Mouse (Mus musculus) liver, embryonic 11.5 days (tissue): ENCODE results near the gene Wdr59. TPM values are rescaled to one million over a fixed set of nuclear protein-coding genes. Genes with fewer than 3 reads are reported as not detected.

Experiments
- ATAC-seq: fragments of 200-750 bp; cut with Nextera tagmentation; replicated peaks from 2 replicates; pipeline ENCODE4 v1.8.0; 2017; ENCODE audit warnings: moderate number of reproducible peaks, mild to moderate bottlenecking, moderate TSS enrichment, moderate library complexity; ENCODE audit not compliant: low FRiP score
- DNase-seq: peaks from one replicate; pipeline ENCODE4 v3.0.0-alpha.2; 2017; ENCODE audit warnings: low spot score
- H3K27ac ChIP-seq: fragments of 300-500 bp; sonication (generic); 2 replicates; pipeline ENCODE4 v1.5.1; 2014; ENCODE audit warnings: mild to moderate bottlenecking, low read depth, low read length, control low read depth
- H3K27me3 ChIP-seq: fragments of 300-500 bp; sonication (generic); replicated peaks from 2 replicates; pipeline ENCODE4 v1.6.1; 2014; ENCODE audit warnings: low read length, mixed read lengths; ENCODE audit not compliant: control insufficient read depth, insufficient read depth
- H3K36me3 ChIP-seq: fragments of 300-500 bp; sonication (generic); 2 replicates; pipeline ENCODE4 v1.6.1; 2014; ENCODE audit warnings: mild to moderate bottlenecking, low read length, moderate library complexity, mixed read lengths; ENCODE audit not compliant: control insufficient read depth, insufficient read depth
- H3K4me1 ChIP-seq: fragments of 300-500 bp; sonication (generic); replicated peaks from 2 replicates; pipeline ENCODE4 v1.6.1; 2014; ENCODE audit warnings: low read length, mixed read lengths; ENCODE audit not compliant: control insufficient read depth, insufficient read depth
- H3K4me2 ChIP-seq: fragments of 300-500 bp; sonication (generic); 2 replicates; pipeline ENCODE4 v1.6.1; 2014; ENCODE audit warnings: mild to moderate bottlenecking, control low read depth, moderate library complexity
- H3K4me3 ChIP-seq: fragments of 300-500 bp; sonication (generic); 2 replicates; pipeline ENCODE4 v1.5.1; 2014; ENCODE audit warnings: low read depth, low read length, control low read depth
- H3K9ac ChIP-seq: fragments of 300-500 bp; sonication (generic); 2 replicates; pipeline ENCODE4 v1.6.1; 2014; ENCODE audit warnings: low read depth, low read length, control low read depth
- H3K9me3 ChIP-seq: fragments of 300-500 bp; sonication (generic); 2 replicates; pipeline ENCODE4 v1.6.1; 2016; ENCODE audit warnings: low read length, inconsistent platforms, mixed read lengths; ENCODE audit not compliant: control insufficient read depth
- WGBS: fragments of 180-500 bp; shearing (Covaris S2); extraction: QIAGEN DNeasy Blood & Tissue Kit; methylation state at CpG from one replicate; pipeline ENCODE4 v1.1.7; 2014; 5-methylcytosine and 5-hydroxymethylcytosine counted together
- polyA plus RNA-seq: library from polyadenylated mRNA; unstranded; fragments of >200 nt; fragmentation: Nextera tagmentation; extraction: Ambion mirVana; gene quantifications from 2 replicates; pipeline ENCODE4 v1.2.1, GENCODE M21; 2014

Wdr59 gene
- polyA plus RNA-seq, 1 experiment from 2014 or later = 3.8 TPM

GRCm38 (mm10) chr8:111535491-111535890 lies 13.6 kb upstream of the Wdr59 start:
- peak overlapping the region; percentile 97 for H3K4me2 ChIP-seq
- no peak for DNase-seq

GRCm38 (mm10) chr8:111533503-111533902 lies 11.6 kb upstream of the Wdr59 start:
- H3K4me1 ChIP-seq = peaks cover 12% of the 10 kb centered on the region
- H3K36me3 ChIP-seq = no peaks in the 10 kb centered on the region
- 78% methylated on average over 4 of the region's 4 CpGs for WGBS
- no peaks in the 10 kb centered on the region for H3K9me3 ChIP-seq
- no peak overlapping the region for H3K27ac ChIP-seq
- DNase-seq = no peak
- H3K9ac ChIP-seq = no peak overlapping the region
- no peak overlapping the region for H3K4me3 ChIP-seq
- H3K4me2 ChIP-seq = no peak overlapping the region
- no peaks in the 10 kb centered on the region for H3K27me3 ChIP-seq
- ATAC-seq = no peak

More at GRCm38 (mm10) chr8:111535491-111535890, 13.6 kb upstream of the Wdr59 start:
- Histone ChIP-seq H3K4me1 (peaks cover 25% of the 10 kb centered on the region), H3K4me3 (peak overlapping the region; percentile 92; the same call in 1 of the 2 replicates), H3K27me3 (no peaks in the 10 kb centered on the region), H3K9me3 (no peaks in the 10 kb centered on the region), H3K36me3 (no peaks in the 10 kb centered on the region), H3K27ac (no peak overlapping the region), H3K9ac (no peak overlapping the region)
- no peak for ATAC-seq
- 55% methylated on average over 5 of the region's 5 CpGs for WGBS

- H3K27me3 ChIP-seq = no peaks in the 10 kb centered on the region
- no peaks in the 10 kb centered on the region for H3K4me1 ChIP-seq
- H3K9me3 ChIP-seq = no peaks in the 10 kb centered on the region
- no peak overlapping the region for H3K4me2 ChIP-seq
- no peak overlapping the region for H3K27ac ChIP-seq
- 84% methylated on average over 17 of the region's 17 CpGs for WGBS
- DNase-seq (no peak), ATAC-seq (no peak)
- no peak overlapping the region for H3K9ac ChIP-seq
- H3K36me3 ChIP-seq = no peaks in the 10 kb centered on the region
- no peak overlapping the region for H3K4me3 ChIP-seq
Measured at GRCm38 (mm10) chr8:111531621-111532020, 9.7 kb upstream of the Wdr59 start.

GRCm38 (mm10) chr8:111531191-111531590 lies 9.3 kb upstream of the Wdr59 start:
- Histone ChIP-seq H3K4me3 (no peak overlapping the region), H3K4me1 (no peaks in the 10 kb centered on the region), H3K4me2 (no peak overlapping the region), H3K27me3 (no peaks in the 10 kb centered on the region), H3K27ac (no peak overlapping the region), H3K9me3 (no peaks in the 10 kb centered on the region), H3K9ac (no peak overlapping the region), H3K36me3 (no peaks in the 10 kb centered on the region)
- DNase-seq (no peak), ATAC-seq (no peak)
- WGBS = 73% methylated on average over 12 of the region's 12 CpGs

GRCm38 (mm10) chr8:111528071-111528470 lies 6.2 kb upstream of the Wdr59 start:
- ATAC-seq = no peak

DNA sequence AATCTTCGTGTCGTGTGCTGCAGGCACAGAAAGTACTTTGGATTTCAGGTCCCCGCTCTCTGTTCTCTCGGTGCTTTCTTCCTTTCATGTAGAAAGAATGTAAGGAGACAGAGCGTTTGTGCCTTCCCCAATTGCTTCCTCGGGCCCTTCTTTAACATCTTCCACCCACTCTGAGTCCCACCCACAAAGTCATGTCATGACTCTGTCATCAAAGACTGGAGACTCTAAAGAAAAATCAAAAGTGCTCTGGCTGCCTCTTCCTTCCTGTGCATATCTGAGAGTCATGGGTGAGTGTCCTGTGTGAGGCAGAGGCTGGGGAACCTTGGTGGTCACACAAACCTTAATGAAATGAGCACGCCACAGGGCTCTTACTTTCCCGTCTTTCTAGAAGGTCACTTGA lies 5.3 kb upstream of the Wdr59 start:
- 62% methylated on average over 8 of the region's 8 CpGs for WGBS
- Histone ChIP-seq H3K4me3 (no peak overlapping the region), H3K9ac (no peak overlapping the region), H3K9me3 (no peaks in the 10 kb centered on the region), H3K27ac (no peak overlapping the region), H3K27me3 (no peaks in the 10 kb centered on the region), H3K4me2 (no peak overlapping the region), H3K36me3 (no peaks in the 10 kb centered on the region), H3K4me1 (no peaks in the 10 kb centered on the region)
- DNase-seq = no peak
- no peak for ATAC-seq

More at GRCm38 (mm10) chr8:111528071-111528470, 6.2 kb upstream of the Wdr59 start:
- no peak overlapping the region for H3K9ac ChIP-seq
- DNase-seq = no peak
- H3K36me3 ChIP-seq = no peaks in the 10 kb centered on the region
- 77% methylated on average over 5 of the region's 5 CpGs for WGBS
- no peaks in the 10 kb centered on the region for H3K9me3 ChIP-seq
- no peak overlapping the region for H3K4me2 ChIP-seq
- H3K27me3 ChIP-seq = no peaks in the 10 kb centered on the region
- no peak overlapping the region for H3K4me3 ChIP-seq
- H3K27ac ChIP-seq = no peak overlapping the region
- no peaks in the 10 kb centered on the region for H3K4me1 ChIP-seq

DNA sequence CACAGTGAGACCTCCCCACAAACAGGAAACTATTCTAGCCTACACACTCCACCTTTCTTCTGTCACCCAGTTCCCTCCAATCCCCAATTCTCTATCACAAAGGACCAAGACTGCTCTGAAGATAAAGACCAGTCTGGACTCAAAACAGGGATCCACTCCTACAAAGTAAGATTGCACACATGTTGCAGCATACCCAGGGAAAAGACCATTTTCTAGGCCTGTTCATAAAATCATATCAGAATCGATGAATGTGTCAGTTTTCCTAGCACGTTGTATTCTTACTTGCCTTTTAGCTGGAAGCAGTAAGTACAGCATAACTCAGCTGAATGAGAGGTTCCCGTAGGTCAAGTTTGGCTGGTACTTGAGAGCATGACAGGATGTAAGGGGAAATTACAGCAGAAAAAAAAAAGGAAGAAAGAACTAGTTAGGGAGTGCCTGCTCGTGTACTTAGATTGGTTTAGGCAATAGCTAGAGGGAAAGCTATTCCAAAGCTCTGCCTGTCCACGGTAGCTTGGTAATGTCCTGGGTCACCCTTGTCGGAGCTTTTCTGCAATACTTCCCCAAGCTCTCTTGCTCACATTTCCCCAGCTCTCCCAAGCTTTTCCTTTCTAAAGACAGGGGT lies 4.6 kb upstream of the Wdr59 start:
- no peak overlapping the region for H3K27ac ChIP-seq
- 65% methylated on average over 6 of the region's 6 CpGs for WGBS
- H3K36me3 ChIP-seq = no peaks in the 10 kb centered on the region
- no peaks in the 10 kb centered on the region for H3K27me3 ChIP-seq
- H3K4me2 ChIP-seq = no peak overlapping the region
- H3K4me3 ChIP-seq = no peak overlapping the region
- no peak for ATAC-seq
- H3K9me3 ChIP-seq = no peaks in the 10 kb centered on the region
- no peak for DNase-seq
- H3K9ac ChIP-seq = no peak overlapping the region
- H3K4me1 ChIP-seq = no peaks in the 10 kb centered on the region

- Histone ChIP-seq H3K4me2 (no peak overlapping the region), H3K27me3 (no peaks in the 10 kb centered on the region), H3K27ac (no peak overlapping the region), H3K4me3 (no peak overlapping the region), H3K36me3 (0 out of 2 replicates have a peak, but pooled peaks cover 2% of the 10 kb centered on the region), H3K4me1 (peaks cover 14% of the 10 kb centered on the region), H3K9me3 (no peaks in the 10 kb centered on the region), H3K9ac (no peak overlapping the region)
- no peak for ATAC-seq
- 84% methylated on average over 2 of the region's 2 CpGs for WGBS
- DNase-seq = no peak
Measured at GRCm38 (mm10) chr8:111517466-111517865, 4.4 kb downstream of the Wdr59 start.

- Histone ChIP-seq H3K4me2 (no peak overlapping the region), H3K9ac (no peak overlapping the region), H3K4me3 (no peak overlapping the region), H3K27me3 (no peaks in the 10 kb centered on the region), H3K9me3 (no peaks in the 10 kb centered on the region), H3K36me3 (0 out of 2 replicates have a peak, but pooled peaks cover 2% of the 10 kb centered on the region), H3K27ac (no peak overlapping the region), H3K4me1 (peaks cover 16% of the 10 kb centered on the region)
- ATAC-seq (peak; percentile 63), DNase-seq (no peak)
- WGBS = 68% methylated on average over 7 of the region's 7 CpGs
Measured at GRCm38 (mm10) chr8:111516451-111517035, 5.3 kb downstream of the Wdr59 start.
